Mouse (Mus musculus) lung, adult 2 months (tissue): Measurements from ENCODE around the gene Ccl3.

Source experiments
- CTCF ChIP-seq: fragments of 200-500 bp; IDR thresholded peaks from 2 replicates; pipeline ENCODE4 v1.5.1; 2011; ENCODE audit warnings: mild to moderate bottlenecking, low read length, control low read depth; ENCODE audit not compliant: insufficient read depth
- POLR2A ChIP-seq: fragments of 200-500 bp; IDR thresholded peaks from 2 replicates; pipeline ENCODE4 v1.6.1; 2011; ENCODE audit warnings: low read depth, mild to moderate bottlenecking, control low read depth, low read length, borderline replicate concordance; ENCODE audit errors: extremely low read depth

DNA sequence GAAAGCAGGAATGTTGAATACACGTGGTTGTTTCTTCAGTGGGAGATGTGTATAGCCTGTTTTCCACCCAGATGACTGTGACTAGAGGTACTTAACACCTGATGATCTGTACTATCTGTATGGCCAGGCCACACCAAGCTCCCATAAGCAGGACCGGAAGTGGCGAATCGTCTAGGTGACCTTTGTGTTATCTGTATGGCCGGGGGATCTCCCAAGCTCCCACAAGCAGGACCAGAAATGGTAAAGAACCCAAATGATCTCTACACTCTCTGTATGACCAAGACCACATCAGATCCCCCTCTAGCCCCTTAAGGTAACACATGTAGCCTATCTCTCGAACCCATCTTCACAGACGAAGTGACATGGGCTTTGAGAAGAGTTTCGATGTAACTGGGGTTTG, 5.5 kb upstream of the Ccl3 start:
- TF ChIP-seq CTCF (no peak), POLR2A (no peak)
